Mouse (Mus musculus): ENCODE measurements around the gene Atg4a. TPM values are rescaled to one million over a fixed set of nuclear protein-coding genes. Genes with fewer than 3 reads are reported as not detected.

Atg4a gene
- 0.53 and 0.56 TPM in 2 replicates for polyA plus RNA-seq (2012)

DNA sequence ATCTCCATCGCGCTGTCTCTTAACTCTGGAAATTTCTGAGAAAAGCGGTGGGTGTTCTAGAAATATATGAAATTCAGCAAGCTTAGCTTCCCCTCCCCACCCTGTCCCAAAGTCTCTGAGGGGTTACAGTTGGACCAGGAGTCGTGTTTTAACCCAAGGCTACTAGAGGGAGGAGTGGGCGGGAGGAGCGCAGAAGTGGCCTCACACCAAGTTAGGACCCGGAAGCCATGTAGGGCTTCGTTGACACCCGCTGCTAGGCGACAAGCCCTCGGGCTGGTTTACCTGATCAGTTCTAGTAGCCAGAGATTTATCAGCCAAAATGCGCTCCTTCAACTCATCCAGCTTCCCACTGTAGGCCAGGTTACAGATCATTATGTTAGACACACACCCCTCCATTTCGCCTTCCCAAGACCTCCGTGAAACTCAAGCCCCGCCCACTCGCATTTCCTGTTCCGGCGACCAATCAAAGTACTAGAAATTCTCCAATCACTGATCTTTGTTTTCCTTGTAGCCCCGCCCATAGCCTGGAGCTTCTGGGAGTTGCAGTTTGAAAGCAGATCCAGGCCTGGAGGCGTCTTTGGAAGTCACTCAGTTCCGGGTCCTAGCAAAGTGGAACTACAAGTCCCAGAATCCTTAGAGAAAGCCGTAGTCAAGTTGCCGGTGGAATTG is at the start of gene Atg4a, which contains the start of gene Psmd10:
Gene Atg4a (plus strand): TSS at position 636 of the 669 bp plus-strand sequence.
Gene Psmd10 (minus strand): TSS at position 457 of the 669 bp plus-strand sequence.

DNA sequence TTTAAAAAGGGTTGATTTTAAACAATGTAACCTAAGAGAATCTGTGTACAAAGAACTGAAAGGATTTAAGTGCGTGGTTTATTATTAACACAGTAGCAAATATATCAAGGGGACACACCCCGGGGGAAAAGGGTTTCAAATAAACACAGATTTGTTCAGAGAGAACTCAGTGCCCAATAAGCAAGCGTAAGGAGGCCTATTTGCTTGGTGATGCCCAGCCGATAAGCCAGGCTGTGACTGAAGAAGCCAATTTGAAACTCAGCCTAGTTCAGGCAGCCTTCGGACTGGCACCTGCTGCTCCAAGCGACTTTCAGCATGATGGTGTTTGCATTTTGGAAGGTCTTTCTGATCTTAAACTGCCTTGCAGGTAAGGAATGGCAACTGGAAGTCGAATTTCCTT is 49.3 kb upstream of the Atg4a start, which contains the start of gene Vsig1:
Gene Vsig1 (plus strand): TSS at position 249 of the 400 bp plus-strand sequence.

Other genes starting within 250 kb of the Atg4a start
- gene Tex13b, start 143.5 kb upstream of the Atg4a start, polyA plus RNA-seq (2012), result not detected in 2 replicates
- not detected in 2 replicates for gene Vsig1, start 49.3 kb upstream of the Atg4a start, polyA plus RNA-seq (2012)
- gene Psmd10, start 179 bp upstream of the Atg4a start, polyA plus RNA-seq (2012), result 1.3 and 1.5 TPM in 2 replicates

Data from megakaryocyte-erythroid progenitor cell, adult 5 weeks (primary cell).